Mouse (Mus musculus): ENCODE results near the gene Gm379.

Gene Gm379

GRCm38 (mm10) chrX:108664885-108665284 is at the start of gene Gm379:
Gm379 (minus strand) TSS chrX:108664891.
- DNase-seq (ENCODE audit: low spot score in 2 of 2) = no peak

- no peak for DNase-seq (ENCODE audit: low spot score in 2 of 2)
Measured at GRCm38 (mm10) chrX:108704312-108704711, 39.6 kb upstream of the Gm379 start.

- DNase-seq (ENCODE audit: low spot score in 2 of 2) = no peak
Measured at GRCm38 (mm10) chrX:108668868-108669267, 4.2 kb upstream of the Gm379 start.

GRCm38 (mm10) chrX:108621991-108622390 is 42.7 kb downstream of the Gm379 start:
- no peak for DNase-seq (ENCODE audit: low spot score in 2 of 2)

- no peak for DNase-seq (ENCODE audit: low spot score in 2 of 2)
Measured at GRCm38 (mm10) chrX:108620886-108621285, 43.8 kb downstream of the Gm379 start.

Data from right cerebral cortex, postnatal 36 days (tissue).